ENCODE assay signal across 17 mouse cellular contexts in genomic region chr9:101907747-101908255, GRCm38 (mm10). TPM values are rescaled to one million over a fixed set of nuclear protein-coding genes. Genes with fewer than 3 reads are reported as not detected.
"Had no signal": no experiment of that assay in that cellular context is flagged by ENCODE, and none has a peak within 500 bp of the region (broad histone marks: within the 10 kb centered on the region; RNA-seq: fewer than 3 reads in every experiment).

No protein-coding gene starts in this region.

- H3K27ac ChIP-seq: kidney, embryonic 15.5 days; limb, embryonic 13.5 days; liver, embryonic 14.5 days; neural tube, embryonic 13.5 days; stomach, embryonic 15.5 days had no signal

- H3K4me2 ChIP-seq: kidney, embryonic 15.5 days; limb, embryonic 13.5 days; neural tube, embryonic 13.5 days; stomach, embryonic 15.5 days had no signal

- DNase-seq: kidney, adult 2 months; kidney, postnatal 14 days; left cerebral cortex, postnatal 4 days; lung, adult 18-20 months; right cerebral cortex, postnatal 14 days; thymus, adult 2 months; thymus, postnatal 36 days had no signal

- H3K9me3 ChIP-seq: kidney, embryonic 15.5 days; limb, embryonic 13.5 days; neural tube, embryonic 13.5 days; stomach, embryonic 15.5 days had no signal

- H3K4me3 ChIP-seq: kidney, embryonic 15.5 days; limb, embryonic 13.5 days; neural tube, embryonic 13.5 days; stomach, embryonic 15.5 days had no signal

- H3K9ac ChIP-seq: kidney, embryonic 15.5 days; limb, embryonic 13.5 days; liver, embryonic 14.5 days; neural tube, embryonic 13.5 days; stomach, embryonic 15.5 days had no signal

- H3K36me3 ChIP-seq: kidney, embryonic 15.5 days; limb, embryonic 13.5 days; neural tube, embryonic 13.5 days; stomach, embryonic 15.5 days had no signal

- H3K27me3 ChIP-seq: kidney, embryonic 15.5 days; limb, embryonic 13.5 days; neural tube, embryonic 13.5 days; stomach, embryonic 15.5 days had no signal

- H3K4me1 ChIP-seq: kidney, embryonic 15.5 days; stomach, embryonic 15.5 days had no signal

RNA-seq across cellular contexts. Expression of gene 9630041A04Rik, which starts 46.2 kb away (rescaled TPM):
- polyA plus RNA-seq: kidney, adult 2 months; kidney, embryonic 15.5 days; large intestine, adult 2 months; limb, embryonic 13.5 days; liver, adult 2 months; liver, embryonic 14.5 days; lung, embryonic 16.5 days; spleen, adult 2 months; stomach, embryonic 15.5 days; testis, adult 2 months; thymus, adult 2 months had no signal
